Mouse (Mus musculus): ENCODE measurements at regions not wholly inside any gene's neighbourhood (a gene's known extent, or its start where the extent isn't known, plus 50 kb on each side); places are given as distances from the start of the nearest gene placed in this dataset.

GRCm38 (mm10) chr2:61490436-61491109 is 87.8 kb upstream of the Tank start:
- Histone ChIP-seq H3K4me3 (replicated peaks) (no peak overlapping the region), H3K27ac (no peak overlapping the region), H3K9ac (no peak overlapping the region), H3K4me2 (no peak overlapping the region), H3K27me3 (replicated peaks) (no peaks in the 10 kb centered on the region), H3K9me3 (no peaks in the 10 kb centered on the region), H3K4me1 (no peaks in the 10 kb centered on the region), H3K36me3 (no peaks in the 10 kb centered on the region)
- ATAC-seq (ENCODE audit: insufficient read depth, low FRiP score, low read depth): no peak
- 80% methylated on average over 10 of the region's 10 CpGs for WGBS

DNA sequence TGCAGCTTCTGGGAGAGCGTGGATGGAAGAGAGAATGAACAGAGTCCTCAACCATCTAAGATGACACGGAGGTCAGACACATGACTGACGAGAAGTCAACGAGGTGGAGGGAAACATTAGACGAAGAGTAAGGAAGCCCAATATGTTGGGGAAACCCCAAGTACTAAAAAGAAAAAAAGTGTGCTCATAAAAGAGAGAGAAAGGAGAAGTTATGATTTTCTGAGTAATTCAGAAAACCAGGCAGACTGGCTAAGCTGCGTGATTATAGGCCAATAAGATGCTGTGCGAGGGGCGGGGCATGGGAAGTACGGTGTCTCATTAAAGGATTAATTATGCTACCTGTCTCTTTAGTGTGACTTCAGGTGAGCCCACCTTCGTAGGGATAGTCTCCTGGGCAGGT is 88.6 kb upstream of the Tank start:
- Histone ChIP-seq H3K9me3 (no peaks in the 10 kb centered on the region), H3K27me3 (replicated peaks) (no peaks in the 10 kb centered on the region), H3K27ac (no peak overlapping the region), H3K36me3 (no peaks in the 10 kb centered on the region), H3K9ac (no peak overlapping the region), H3K4me3 (replicated peaks) (no peak overlapping the region), H3K4me1 (no peaks in the 10 kb centered on the region), H3K4me2 (no peak overlapping the region)
- ATAC-seq (ENCODE audit: insufficient read depth, low FRiP score, low read depth): no peak
- 87% methylated on average over 10 of the region's 10 CpGs for WGBS

- Histone ChIP-seq H3K4me1 (no peaks in the 10 kb centered on the region), H3K4me3 (replicated peaks) (no peak overlapping the region), H3K27me3 (replicated peaks) (no peaks in the 10 kb centered on the region), H3K4me2 (no peak overlapping the region), H3K36me3 (no peaks in the 10 kb centered on the region), H3K9ac (no peak overlapping the region), H3K9me3 (no peaks in the 10 kb centered on the region), H3K27ac (no peak overlapping the region)
- 83% methylated on average over 1 of the region's 1 CpGs for WGBS
- no peak for ATAC-seq (ENCODE audit: insufficient read depth, low FRiP score, low read depth)
These were observed 94.6 kb upstream of the Tank start for GRCm38 (mm10) chr2:61483820-61484219.

- Histone ChIP-seq H3K4me2 (no peak overlapping the region), H3K9me3 (no peaks in the 10 kb centered on the region), H3K9ac (no peak overlapping the region), H3K27ac (no peak overlapping the region), H3K4me3 (replicated peaks) (no peak overlapping the region), H3K27me3 (replicated peaks) (no peaks in the 10 kb centered on the region), H3K36me3 (no peaks in the 10 kb centered on the region), H3K4me1 (no peaks in the 10 kb centered on the region)
- 86% methylated on average over 4 of the region's 4 CpGs for WGBS
- no peak for ATAC-seq (ENCODE audit: insufficient read depth, low FRiP score, low read depth)
These were observed 101.7 kb upstream of the Tank start for GRCm38 (mm10) chr2:61476648-61477047.

- WGBS: 58% methylated on average over 10 of the region's 10 CpGs
- Histone ChIP-seq H3K4me3 (replicated peaks) (no peak overlapping the region), H3K4me1 (no peaks in the 10 kb centered on the region), H3K27me3 (replicated peaks) (no peaks in the 10 kb centered on the region), H3K9me3 (no peaks in the 10 kb centered on the region), H3K4me2 (no peak overlapping the region), H3K36me3 (no peaks in the 10 kb centered on the region), H3K27ac (no peak overlapping the region), H3K9ac (no peak overlapping the region)
- no peak for ATAC-seq (ENCODE audit: insufficient read depth, low FRiP score, low read depth)
These were observed 103.8 kb upstream of the Tank start for GRCm38 (mm10) chr2:61474626-61475025.

DNA sequence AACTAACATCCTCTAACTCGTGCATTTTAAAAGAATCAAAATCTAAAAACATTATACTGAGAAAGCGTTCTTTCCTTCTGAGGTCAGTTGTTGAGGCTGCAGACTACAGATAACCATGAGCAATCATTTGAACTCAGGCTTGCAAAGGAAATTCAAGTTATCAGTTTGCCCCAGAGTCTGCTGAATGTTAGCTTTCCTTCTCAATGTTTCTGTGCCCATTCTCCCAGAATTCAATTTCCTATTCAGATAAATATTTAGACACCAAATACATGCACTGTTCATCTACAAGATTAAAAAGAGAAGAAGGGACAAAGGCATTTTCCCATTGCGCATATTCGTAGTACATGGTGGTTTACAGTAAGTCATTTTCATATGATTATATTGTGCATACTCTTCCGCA is 107.9 kb upstream of the Tank start:
- no peaks in the 10 kb centered on the region for H3K27me3 ChIP-seq (replicated peaks)
- H3K9ac ChIP-seq: no peak overlapping the region
- no peak for ATAC-seq (ENCODE audit: insufficient read depth, low FRiP score, low read depth)
- no peaks in the 10 kb centered on the region for H3K9me3 ChIP-seq
- no peak overlapping the region for H3K4me3 ChIP-seq (replicated peaks)
- WGBS: 87% methylated on average over 5 of the region's 5 CpGs
- no peak overlapping the region for H3K27ac ChIP-seq
- no peaks in the 10 kb centered on the region for H3K36me3 ChIP-seq
- H3K4me2 ChIP-seq: no peak overlapping the region
- no peaks in the 10 kb centered on the region for H3K4me1 ChIP-seq

GRCm38 (mm10) chr2:61470064-61470463 is 108.3 kb upstream of the Tank start:
- Histone ChIP-seq H3K27me3 (replicated peaks) (no peaks in the 10 kb centered on the region), H3K27ac (no peak overlapping the region), H3K4me1 (no peaks in the 10 kb centered on the region), H3K4me3 (replicated peaks) (no peak overlapping the region), H3K4me2 (no peak overlapping the region), H3K9ac (no peak overlapping the region), H3K36me3 (no peaks in the 10 kb centered on the region), H3K9me3 (no peaks in the 10 kb centered on the region)
- no peak for ATAC-seq (ENCODE audit: insufficient read depth, low FRiP score, low read depth)

DNA sequence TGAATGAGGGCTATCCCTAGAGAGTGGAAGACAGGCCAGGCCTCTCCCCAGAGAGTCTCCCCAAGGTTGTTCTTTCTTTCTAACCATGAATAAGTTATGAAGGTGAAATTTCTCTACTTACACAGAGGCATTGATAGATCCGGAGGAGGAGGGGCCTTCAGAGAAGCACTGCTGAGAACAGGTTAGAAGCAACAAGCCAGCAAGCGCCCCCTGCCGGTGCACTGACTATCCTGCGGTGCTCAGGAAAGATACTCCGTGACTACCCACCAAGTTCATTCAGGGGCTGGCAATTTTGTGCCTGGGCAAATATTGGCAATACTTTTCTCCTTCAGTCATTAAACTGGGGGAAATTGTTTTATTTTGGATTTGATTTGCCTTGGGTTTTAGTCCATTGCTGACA is 122.5 kb upstream of the Tank start:
- ATAC-seq (ENCODE audit: insufficient read depth, low FRiP score, low read depth): no peak
- 32% methylated on average over 5 of the region's 5 CpGs for WGBS
- no peak overlapping the region for H3K4me2 ChIP-seq

DNA sequence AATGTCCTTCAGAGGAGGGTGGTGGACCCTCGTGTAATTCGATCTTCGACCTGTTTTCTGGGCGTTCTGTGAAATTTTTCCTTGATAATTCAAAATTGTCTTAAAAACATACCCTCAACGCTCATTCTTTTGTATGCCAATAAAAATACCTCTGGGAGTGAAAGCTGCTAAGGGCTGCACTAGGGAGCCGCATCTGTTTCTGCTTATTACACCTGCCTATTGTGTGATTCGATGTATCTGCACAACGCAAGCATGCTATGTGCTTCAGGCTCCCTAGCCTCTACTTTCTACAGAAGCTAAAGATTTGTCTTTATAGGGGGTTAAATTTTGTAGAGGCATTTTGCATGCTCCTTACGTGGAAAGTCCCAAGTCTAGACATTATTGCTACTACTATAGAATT is 123.7 kb upstream of the Tank start:
- ATAC-seq (ENCODE audit: insufficient read depth, low FRiP score, low read depth): no peak
- Histone ChIP-seq H3K4me1 (no peaks in the 10 kb centered on the region), H3K4me2 (no peak overlapping the region), H3K27ac (no peak overlapping the region), H3K9ac (no peak overlapping the region), H3K4me3 (replicated peaks) (no peak overlapping the region), H3K27me3 (replicated peaks) (no peaks in the 10 kb centered on the region), H3K9me3 (no peaks in the 10 kb centered on the region), H3K36me3 (no peaks in the 10 kb centered on the region)
- 31% methylated on average over 9 of the region's 9 CpGs for WGBS

More for the DNA sequence above, 122.5 kb upstream of the Tank start:
- no peak overlapping the region for H3K27ac ChIP-seq
- H3K4me1 ChIP-seq: no peaks in the 10 kb centered on the region
- no peak overlapping the region for H3K9ac ChIP-seq
- no peaks in the 10 kb centered on the region for H3K27me3 ChIP-seq (replicated peaks)
- no peaks in the 10 kb centered on the region for H3K36me3 ChIP-seq
- no peak overlapping the region for H3K4me3 ChIP-seq (replicated peaks)
- no peaks in the 10 kb centered on the region for H3K9me3 ChIP-seq

GRCm38 (mm10) chr2:61454311-61454728 is 124.1 kb upstream of the Tank start:
- H3K9me3 ChIP-seq: no peaks in the 10 kb centered on the region
- no peaks in the 10 kb centered on the region for H3K27me3 ChIP-seq (replicated peaks)
- no peaks in the 10 kb centered on the region for H3K4me1 ChIP-seq
- ATAC-seq (ENCODE audit: insufficient read depth, low FRiP score, low read depth): peak; percentile 65; the same call in 1 of the 2 replicates
- 3% methylated on average over 12 of the region's 12 CpGs for WGBS
- peak overlapping the region; percentile 43 for H3K4me3 ChIP-seq (replicated peaks)
- no peak overlapping the region for H3K9ac ChIP-seq
- peak overlapping the region; percentile 64 for H3K4me2 ChIP-seq
- no peak overlapping the region for H3K27ac ChIP-seq
- no peaks in the 10 kb centered on the region for H3K36me3 ChIP-seq

- no peaks in the 10 kb centered on the region for H3K36me3 ChIP-seq
- 45% methylated on average over 14 of the region's 14 CpGs for whole genome bisulfite sequencing
- H3K9me3 ChIP-seq: no peaks in the 10 kb centered on the region
- H3K4me1 ChIP-seq: no peaks in the 10 kb centered on the region
- ATAC-seq (ENCODE audit: insufficient read depth, low FRiP score, low read depth): no peak
- peak overlapping the region; percentile 43 for H3K4me3 ChIP-seq (replicated peaks)
- no peaks in the 10 kb centered on the region for H3K27me3 ChIP-seq (replicated peaks)
- H3K4me2 ChIP-seq: peak overlapping the region; percentile 64
- H3K27ac ChIP-seq: no peak overlapping the region
- no peak overlapping the region for H3K9ac ChIP-seq
These were observed 124.7 kb upstream of the Tank start for GRCm38 (mm10) chr2:61453490-61454281.

GRCm38 (mm10) chr2:61452581-61452980 is 125.8 kb upstream of the Tank start:
- ATAC-seq (ENCODE audit: insufficient read depth, low FRiP score, low read depth): no peak
- Histone ChIP-seq H3K27me3 (replicated peaks) (no peaks in the 10 kb centered on the region), H3K4me3 (replicated peaks) (no peak overlapping the region), H3K9ac (no peak overlapping the region), H3K9me3 (no peaks in the 10 kb centered on the region), H3K36me3 (no peaks in the 10 kb centered on the region), H3K4me1 (no peaks in the 10 kb centered on the region), H3K4me2 (no peak overlapping the region), H3K27ac (no peak overlapping the region)
- 95% methylated on average over 1 of the region's 1 CpGs for WGBS
